Mouse (Mus musculus) lung, adult 2 months (tissue): ENCODE data around the gene Zfp931. TPM values are rescaled to one million over a fixed set of nuclear protein-coding genes. Genes with fewer than 3 reads are reported as not detected.
A peak's percentile ranks its signal among the peaks of the same experiment; 100 is the strongest.
"Not testable (repeated sequence)": the region's sequence is repeated elsewhere in the genome, so short reads cannot be mapped to it uniquely, and the experiment has no call there.

ENCODE experiments used
- DNase-seq: peaks from one replicate; pipeline ENCODE4 v3.0.0; 2022
- H3K4me1 ChIP-seq: fragments of 200-500 bp; 2 replicates; pipeline ENCODE4 v1.6.1; 2011; ENCODE audit warnings: low read length; ENCODE audit not compliant: control insufficient read depth, insufficient read depth
- H3K4me3 ChIP-seq: fragments of 200-500 bp; replicated peaks from 2 replicates; pipeline ENCODE3; 2011; ENCODE audit warnings: low read depth, mild to moderate bottlenecking, control low read depth, low read length; ENCODE audit errors: extremely low read depth
- CTCF ChIP-seq: fragments of 200-500 bp; IDR thresholded peaks from 2 replicates; pipeline ENCODE4 v1.5.1; 2011; ENCODE audit warnings: mild to moderate bottlenecking, low read length, control low read depth; ENCODE audit not compliant: insufficient read depth
- POLR2A ChIP-seq: fragments of 200-500 bp; IDR thresholded peaks from 2 replicates; pipeline ENCODE4 v1.6.1; 2011; ENCODE audit warnings: low read depth, mild to moderate bottlenecking, control low read depth, low read length, borderline replicate concordance; ENCODE audit errors: extremely low read depth
- WGBS: fragments of 180-500 bp; shearing (Covaris S2); methylation state at CpG from one replicate; pipeline ENCODE4 v1.1.7; 2018; 5-methylcytosine and 5-hydroxymethylcytosine counted together
- polyA plus RNA-seq: library from polyadenylated mRNA; depleted of rRNA; stranded (reverse); fragments of >200 nt; gene quantifications from 2 replicates; pipeline ENCODE4 v1.2.3, GENCODE M21; 2012; rRNA removed

Gene Zfp931
- 0.70 and 1.2 TPM in 2 replicates for polyA plus RNA-seq

DNA sequence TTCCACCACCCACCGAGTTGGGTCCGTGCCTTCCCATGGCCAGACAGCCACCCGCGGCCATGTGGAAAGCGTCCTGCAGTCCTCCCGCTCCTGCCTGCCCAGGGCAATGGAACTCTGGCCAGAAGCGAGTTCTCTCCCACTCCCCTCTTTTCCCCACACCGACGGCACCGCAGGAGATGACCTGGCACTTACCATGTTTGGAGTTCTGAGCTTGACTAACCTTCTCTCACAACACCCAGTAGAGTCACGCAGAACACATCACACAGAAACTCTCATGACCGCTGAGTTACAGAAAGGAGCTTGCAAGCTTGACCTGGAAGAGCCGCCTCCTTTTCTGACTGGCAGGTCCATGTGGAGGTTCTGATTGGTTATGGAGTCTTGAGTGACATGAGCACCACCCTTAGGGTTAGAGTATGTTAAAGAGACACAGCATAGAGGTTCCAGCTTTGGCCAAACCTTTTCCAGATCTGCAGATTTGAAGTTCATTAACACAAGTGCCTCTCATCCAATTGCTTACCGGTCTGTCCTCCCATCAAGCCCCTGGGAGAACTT is at the start of gene Zfp931:
Gene Zfp931, minus strand, starts transcription at position 311 of the 552 bp plus-strand sequence.
- DNase-seq, H3K4me1 ChIP-seq: not testable (repeated sequence)
- WGBS: 2% methylated on average over 6 of the region's 14 CpGs
- peak within 1 kb of the TSS; percentile 23 for H3K4me3 ChIP-seq

GRCm38 (mm10) chr2:178126041-178126820 is 48.0 kb upstream of the Zfp931 start:
- Histone ChIP-seq H3K4me3 (no peak overlapping the region), H3K4me1 (no peaks in the 10 kb centered on the region)
- TF ChIP-seq CTCF (no peak), POLR2A (no peak)
- WGBS: 87% methylated on average over 7 of the region's 7 CpGs
- no peak for DNase-seq

DNA sequence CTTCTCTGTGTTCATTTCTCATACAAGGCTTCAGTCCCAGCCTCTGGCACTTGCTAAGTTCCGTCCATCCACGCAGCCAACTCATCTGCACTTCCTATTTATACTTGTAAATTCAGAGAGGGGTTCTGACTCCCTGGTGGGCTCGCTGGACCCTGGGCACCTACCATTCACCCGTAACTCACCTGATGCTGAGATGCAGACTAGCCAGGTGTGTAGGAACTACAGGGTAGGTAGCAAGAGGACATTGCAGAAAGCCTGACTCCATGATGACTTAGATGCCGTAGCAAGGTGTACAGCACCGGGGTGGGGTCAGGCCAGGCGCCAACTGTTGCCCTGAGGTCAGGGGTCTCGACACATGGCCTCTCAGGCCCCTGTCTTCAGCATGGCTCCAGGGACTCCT is 47.2 kb upstream of the Zfp931 start:
- no peak overlapping the region for H3K4me3 ChIP-seq
- TF ChIP-seq POLR2A (no peak), CTCF (no peak)
- WGBS: 76% methylated on average over 8 of the region's 8 CpGs
- no peaks in the 10 kb centered on the region for H3K4me1 ChIP-seq
- no peak for DNase-seq

- Histone ChIP-seq H3K4me3 (no peak overlapping the region), H3K4me1 (no peaks in the 10 kb centered on the region)
- no peak for DNase-seq
- WGBS: 75% methylated on average over 15 of the region's 15 CpGs
- TF ChIP-seq CTCF: no peak
- no peak for TF ChIP-seq POLR2A
These were observed 45.2 kb upstream of the Zfp931 start for GRCm38 (mm10) chr2:178123466-178123865.

DNA sequence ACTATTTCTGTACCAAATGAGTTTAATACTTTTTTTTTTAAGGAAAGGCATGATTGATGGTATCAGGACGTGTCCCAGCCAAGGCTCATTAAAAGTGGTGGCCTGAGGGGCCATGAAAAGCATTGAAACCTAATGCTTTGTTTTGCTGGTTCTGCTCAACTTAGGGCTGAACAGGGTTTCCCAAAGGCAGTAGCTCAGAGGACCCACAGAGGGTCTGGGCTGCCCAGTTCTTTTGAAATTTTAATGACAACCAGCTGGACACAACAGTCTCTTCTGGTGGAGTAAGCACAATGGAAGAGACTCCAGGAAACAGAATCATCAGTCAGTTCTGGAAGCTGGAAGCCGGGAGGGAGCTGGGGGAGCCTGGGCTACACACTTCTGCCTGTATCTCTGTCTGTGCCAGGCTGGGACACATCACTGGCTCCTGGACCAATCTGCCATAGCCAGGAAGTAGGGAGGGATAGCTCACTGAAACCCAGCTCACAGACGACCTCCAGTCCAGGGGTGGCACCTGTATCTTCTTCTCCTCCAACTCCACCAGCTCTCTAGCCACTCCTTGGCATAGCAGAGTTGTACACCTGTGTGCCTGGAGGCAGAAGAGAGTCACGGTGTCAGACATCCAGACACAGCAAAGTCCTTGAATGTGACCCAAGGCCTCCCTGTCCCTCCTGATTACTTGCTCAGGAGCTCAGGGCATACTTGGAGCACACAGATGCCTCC is 43.8 kb upstream of the Zfp931 start:
- no peak for TF ChIP-seq POLR2A
- TF ChIP-seq CTCF: no peak
- DNase-seq: no peak

DNA sequence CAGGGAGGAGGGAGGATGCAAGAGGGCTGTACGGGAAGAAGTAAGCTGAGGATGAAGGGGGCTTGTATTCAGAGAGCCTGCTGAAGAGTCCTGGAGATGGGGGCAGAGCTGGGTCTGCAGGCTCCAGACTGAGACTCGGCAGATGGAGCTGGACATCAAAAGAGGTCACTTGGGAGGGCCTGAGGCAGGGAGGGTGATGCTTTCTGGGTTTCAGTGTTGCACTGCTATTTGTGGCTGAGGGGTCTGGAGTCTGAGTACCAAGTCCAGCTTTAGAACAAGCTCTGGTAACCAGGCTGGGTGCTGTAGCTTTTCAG is 43.1 kb upstream of the Zfp931 start:
- 54% methylated on average over 2 of the region's 2 CpGs for WGBS
- DNase-seq: no peak
- TF ChIP-seq POLR2A: no peak
- no peak for TF ChIP-seq CTCF
- H3K4me3 ChIP-seq: no peak overlapping the region
- no peaks in the 10 kb centered on the region for H3K4me1 ChIP-seq

More for the DNA sequence above, 43.8 kb upstream of the Zfp931 start:
- Histone ChIP-seq H3K4me1 (no peaks in the 10 kb centered on the region), H3K4me3 (no peak overlapping the region)
- 43% methylated on average over 4 of the region's 4 CpGs for WGBS

- H3K4me3 ChIP-seq: no peak overlapping the region
- no peak for TF ChIP-seq CTCF
- TF ChIP-seq POLR2A: no peak
- H3K4me1 ChIP-seq: no peaks in the 10 kb centered on the region
- no peak for DNase-seq
- 80% methylated on average over 8 of the region's 8 CpGs for WGBS
These were observed 42.5 kb upstream of the Zfp931 start for GRCm38 (mm10) chr2:178120651-178121374.

- no peak for DNase-seq
- H3K4me1 ChIP-seq: no peaks in the 10 kb centered on the region
- no peak for TF ChIP-seq CTCF
- no peak for TF ChIP-seq POLR2A
- H3K4me3 ChIP-seq: no peak overlapping the region
These were observed 42.0 kb upstream of the Zfp931 start for GRCm38 (mm10) chr2:178120356-178120645.

GRCm38 (mm10) chr2:178119561-178120355 is 41.5 kb upstream of the Zfp931 start:
- Histone ChIP-seq H3K4me1 (no peaks in the 10 kb centered on the region), H3K4me3 (no peak overlapping the region)
- TF ChIP-seq POLR2A (no peak), CTCF (no peak)
- 23% methylated on average over 19 of the region's 19 CpGs for WGBS
- DNase-seq: no peak
